Mouse (Mus musculus): ENCODE data around the gene Itsn2. TPM values are rescaled to one million over a fixed set of nuclear protein-coding genes. Genes with fewer than 3 reads are reported as not detected.
"Not testable (repeated sequence)": the region's sequence is repeated elsewhere in the genome, so short reads cannot be mapped to it uniquely, and the experiment has no call there.

Gene Itsn2
- total RNA-seq, 2 experiments from 2014 or later = 62.6 to 73.0 TPM

DNA sequence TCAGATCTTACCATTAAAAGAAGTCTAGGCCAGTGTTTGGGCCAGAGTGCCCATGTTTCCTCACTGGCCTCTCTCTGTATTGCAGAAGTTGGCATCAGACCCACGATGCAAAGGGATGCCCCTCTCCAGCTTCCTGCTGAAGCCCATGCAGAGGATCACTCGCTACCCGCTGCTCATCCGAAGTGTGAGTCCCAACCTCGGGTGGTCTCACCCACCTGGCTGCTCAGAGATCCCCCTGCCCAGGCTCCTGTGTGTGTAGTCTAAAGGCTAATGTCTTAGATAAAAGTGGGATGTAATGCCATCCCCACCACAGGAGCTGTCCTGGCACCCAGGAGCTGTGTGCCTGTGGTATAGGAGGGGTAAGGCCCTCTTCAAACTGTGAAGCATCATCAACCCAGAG lies 113.7 kb downstream of the Itsn2 start:
- peak in 1 of 2 experiments; percentile 2 for DNase-seq (ENCODE audit: low spot score in 2 of 2)
- intact Hi-C loops (cut with DNase I) = no loop called here

DNA sequence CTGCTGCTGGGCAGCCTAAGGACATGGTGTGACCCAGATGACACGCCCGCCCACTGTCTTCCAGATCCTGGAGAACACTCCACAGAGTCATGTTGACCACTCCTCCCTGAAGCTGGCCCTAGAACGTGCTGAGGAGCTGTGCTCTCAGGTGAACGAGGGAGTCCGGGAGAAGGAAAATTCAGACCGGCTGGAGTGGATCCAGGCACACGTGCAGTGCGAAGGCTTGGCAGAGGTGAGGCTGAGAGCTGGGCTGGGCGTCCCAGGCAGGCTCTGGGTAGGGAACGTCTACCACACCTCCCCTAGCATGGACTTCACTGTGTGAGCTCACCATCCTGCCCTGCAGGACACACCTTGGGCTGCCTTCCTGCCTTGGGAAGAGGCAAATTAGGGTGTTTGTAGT lies 114.5 kb downstream of the Itsn2 start:
- DNase-seq (ENCODE audit: low spot score in 2 of 2) = peak in 1 of 2 experiments; percentile 1
- intact Hi-C loops (cut with DNase I) = no loop called here

DNA sequence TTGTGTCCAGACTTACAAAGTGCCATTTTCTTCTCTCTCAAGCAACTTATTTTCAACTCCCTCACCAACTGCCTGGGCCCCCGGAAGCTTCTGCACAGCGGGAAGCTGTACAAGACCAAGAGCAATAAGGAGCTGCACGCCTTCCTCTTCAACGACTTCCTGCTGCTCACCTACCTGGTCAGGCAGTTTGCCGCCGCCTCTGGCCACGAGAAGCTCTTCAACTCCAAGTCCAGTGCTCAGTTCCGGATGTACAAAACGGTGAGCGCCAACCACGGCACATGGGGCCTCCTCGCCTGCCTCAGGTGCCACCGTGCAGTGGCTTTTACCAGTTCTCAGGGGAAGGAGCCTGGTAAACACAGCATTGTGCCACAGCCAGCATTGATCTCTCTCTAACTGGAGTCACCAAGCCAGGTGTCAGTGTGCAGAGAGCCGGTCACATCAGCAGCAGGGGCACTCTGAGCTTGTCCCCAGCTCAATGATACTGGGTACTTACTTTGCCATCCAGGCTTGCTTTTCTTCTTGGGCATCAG lies 115.1 kb downstream of the Itsn2 start:
- intact Hi-C loops (cut with DNase I) = no loop called here
- peak in 1 of 2 experiments; percentile 2 for DNase-seq (ENCODE audit: low spot score in 2 of 2)

DNA sequence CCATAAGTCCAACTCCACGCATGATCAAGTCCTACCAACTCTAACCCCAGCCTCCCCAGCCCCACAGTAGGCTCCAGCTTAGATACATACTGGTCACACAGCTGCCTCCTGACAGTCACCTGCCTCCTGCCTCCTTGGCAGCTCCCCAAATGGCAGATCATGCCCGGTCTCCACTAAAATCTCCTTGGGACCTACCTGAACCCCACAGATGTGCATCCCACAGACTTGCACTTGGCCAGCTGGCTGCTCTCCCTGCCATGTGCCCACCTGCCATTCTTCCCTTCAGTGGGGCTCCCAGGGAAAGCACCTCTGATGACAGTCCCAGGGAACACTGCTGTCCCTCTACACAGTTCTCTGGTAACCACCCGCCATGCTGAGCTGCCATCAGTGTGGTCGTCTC lies 115.9 kb downstream of the Itsn2 start:
- DNase-seq (ENCODE audit: low spot score in 2 of 2) = peak in 1 of 2 experiments; percentile 2
- intact Hi-C loops (cut with DNase I) = no loop called here

DNA sequence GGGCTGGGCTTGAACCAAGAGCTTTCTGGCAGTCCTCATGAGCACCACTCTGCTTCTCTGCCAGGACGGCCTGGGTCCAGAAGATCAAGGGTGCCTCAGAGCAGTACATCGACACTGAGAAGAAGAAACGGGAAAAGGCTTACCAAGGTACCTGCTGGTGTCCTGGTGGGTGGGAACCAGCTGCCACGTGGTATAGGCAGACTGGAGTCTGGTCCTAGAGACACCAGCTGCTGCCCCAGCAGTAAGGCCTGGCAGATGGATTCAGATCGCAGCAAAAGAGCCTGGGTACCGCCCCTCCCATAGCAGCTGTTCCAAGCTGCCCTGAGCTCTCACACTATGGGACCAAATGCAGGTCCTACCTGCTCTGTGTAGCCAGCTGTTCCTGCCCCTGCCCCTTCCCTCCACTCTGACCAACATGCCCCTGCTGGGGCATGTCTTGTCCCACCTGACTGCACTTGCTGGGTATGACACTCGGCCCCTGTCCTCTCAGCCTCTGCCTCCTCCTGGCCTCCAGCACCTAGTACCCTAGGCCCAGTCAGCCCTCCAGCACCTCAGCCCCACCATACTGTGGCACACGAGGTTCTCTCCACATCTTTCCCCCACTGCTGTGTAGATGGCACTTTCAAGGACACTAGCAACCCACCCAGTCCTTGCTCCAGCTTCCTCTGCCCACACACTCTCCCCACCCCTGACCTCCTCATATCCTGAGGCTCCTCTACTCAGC lies 116.6 kb downstream of the Itsn2 start:
- intact Hi-C loops (cut with DNase I) = no loop called here
- no peak for DNase-seq (ENCODE audit: low spot score in 2 of 2)

DNA sequence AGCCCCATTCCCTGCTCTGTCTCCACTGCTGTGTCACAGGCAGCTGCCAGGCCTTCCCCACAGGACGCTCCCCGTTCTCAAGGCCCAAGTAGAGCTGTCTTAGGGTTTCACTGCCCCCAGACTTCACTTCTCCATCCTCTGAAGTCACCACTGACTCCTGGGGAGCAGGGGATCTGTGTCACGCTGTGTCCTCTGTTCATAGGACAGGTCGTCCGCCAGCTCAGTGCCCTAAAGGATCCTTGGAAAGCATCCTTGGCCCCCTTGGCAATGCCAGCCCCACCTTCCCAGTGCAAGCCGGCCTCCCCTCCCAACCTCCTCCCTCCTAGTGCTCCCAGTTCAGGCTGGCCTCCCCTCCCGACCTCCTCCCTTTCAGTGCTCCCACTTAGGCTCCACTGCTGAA lies 117.5 kb downstream of the Itsn2 start:
- intact Hi-C loops (cut with DNase I) = no loop called here
- no peak for DNase-seq (ENCODE audit: low spot score in 2 of 2)

DNA sequence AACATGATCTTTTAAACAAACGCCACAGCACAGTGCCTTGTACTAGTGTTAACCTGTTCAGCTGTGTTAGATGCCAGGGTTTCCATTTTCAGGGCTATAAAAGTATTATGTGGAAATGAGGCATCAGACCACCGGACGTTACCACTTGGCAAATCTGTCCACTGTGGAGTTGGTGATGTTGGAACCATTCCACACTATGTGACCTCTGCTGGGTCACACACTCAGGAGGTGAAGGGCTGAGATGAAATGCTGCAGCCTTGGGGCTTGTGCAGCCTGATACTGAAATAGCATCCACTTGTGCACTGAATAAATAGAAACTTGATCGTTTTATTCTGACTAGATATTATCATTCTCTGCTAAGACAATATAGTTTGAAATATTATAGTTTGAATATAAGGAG lies 120.9 kb downstream of the Itsn2 start:
- intact Hi-C loops (cut with DNase I) = no loop called here
- DNase-seq (ENCODE audit: low spot score in 2 of 2) = no peak

DNA sequence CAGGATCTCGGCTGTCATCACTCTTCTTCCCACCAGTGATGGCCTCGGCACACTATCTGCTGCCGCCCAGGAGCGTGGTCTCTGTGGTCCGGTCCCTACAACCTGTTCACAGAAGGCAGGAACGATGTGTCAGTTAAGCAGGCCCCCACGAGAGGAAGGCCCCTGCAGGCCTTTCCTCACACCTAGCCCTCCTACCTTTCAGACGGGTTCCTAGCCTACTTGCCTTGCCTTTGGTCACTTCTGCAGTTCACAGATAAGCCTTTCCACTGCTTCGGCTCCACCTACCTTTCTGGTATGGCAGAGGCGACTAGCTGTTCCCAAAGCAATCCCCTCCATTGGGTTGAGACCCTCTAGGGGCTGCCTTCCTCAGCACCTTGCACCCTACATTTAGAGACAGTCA lies 123.2 kb downstream of the Itsn2 start:
- intact Hi-C loops (cut with DNase I) = no loop called here
- DNase-seq (ENCODE audit: low spot score in 2 of 2) = no peak

DNA sequence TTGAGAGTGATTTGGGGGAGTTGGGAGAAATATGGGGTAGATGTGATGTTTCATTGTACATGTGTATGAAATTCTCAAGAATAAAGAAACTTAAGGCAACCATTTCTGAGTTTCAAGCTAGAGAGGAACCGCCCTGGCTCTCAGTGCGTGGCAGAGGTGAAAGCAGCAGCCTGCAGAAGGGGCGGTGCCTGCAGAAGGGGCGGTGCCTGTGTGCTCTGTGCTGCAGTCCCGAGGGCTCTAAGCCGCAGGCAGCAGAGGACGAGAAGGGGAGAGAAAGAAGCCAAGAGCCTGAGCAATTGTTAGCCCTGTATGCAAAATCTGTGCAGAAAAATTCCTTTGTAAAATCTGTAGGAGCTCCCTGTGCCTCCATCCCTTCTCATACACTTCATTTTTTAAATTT lies 125.0 kb downstream of the Itsn2 start:
- no peak for DNase-seq (ENCODE audit: low spot score in 2 of 2)
- intact Hi-C loops (cut with DNase I) = no loop called here

DNA sequence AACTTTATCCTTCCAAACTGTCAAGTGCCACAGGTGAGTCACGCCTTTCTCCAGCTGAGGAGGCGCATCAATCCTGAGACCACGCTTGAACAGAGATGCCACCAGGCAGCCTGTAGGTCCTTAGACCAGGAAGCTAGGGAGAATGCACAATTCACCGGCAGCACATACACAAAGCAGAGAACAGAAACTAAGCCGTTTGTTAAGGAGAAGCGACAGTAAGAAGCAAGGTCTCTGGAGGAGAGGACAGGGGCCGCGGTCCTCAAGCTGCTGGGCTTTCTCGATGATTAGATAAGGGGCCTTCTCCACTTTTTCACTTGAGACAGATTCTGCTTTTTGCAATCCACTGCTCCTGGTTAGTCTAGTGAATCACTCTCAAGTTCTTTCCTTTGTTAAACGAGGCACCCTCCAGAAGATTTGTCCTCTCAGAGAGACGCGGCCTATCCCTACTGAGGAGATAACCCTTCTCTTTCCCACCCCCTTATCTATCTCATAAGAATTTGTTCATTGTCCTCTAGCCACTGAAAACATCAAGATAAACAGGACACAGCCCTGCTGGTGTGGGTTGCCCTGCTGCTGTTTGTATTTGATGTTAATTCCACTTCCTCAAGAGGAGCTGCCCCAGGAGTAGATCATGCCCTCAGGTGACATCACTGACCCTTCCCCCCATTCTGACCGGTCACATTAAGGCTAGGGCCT lies 126.8 kb downstream of the Itsn2 start:
- intact Hi-C loops (cut with DNase I) = no loop called here
- DNase-seq (ENCODE audit: low spot score in 2 of 2) = no peak

DNA sequence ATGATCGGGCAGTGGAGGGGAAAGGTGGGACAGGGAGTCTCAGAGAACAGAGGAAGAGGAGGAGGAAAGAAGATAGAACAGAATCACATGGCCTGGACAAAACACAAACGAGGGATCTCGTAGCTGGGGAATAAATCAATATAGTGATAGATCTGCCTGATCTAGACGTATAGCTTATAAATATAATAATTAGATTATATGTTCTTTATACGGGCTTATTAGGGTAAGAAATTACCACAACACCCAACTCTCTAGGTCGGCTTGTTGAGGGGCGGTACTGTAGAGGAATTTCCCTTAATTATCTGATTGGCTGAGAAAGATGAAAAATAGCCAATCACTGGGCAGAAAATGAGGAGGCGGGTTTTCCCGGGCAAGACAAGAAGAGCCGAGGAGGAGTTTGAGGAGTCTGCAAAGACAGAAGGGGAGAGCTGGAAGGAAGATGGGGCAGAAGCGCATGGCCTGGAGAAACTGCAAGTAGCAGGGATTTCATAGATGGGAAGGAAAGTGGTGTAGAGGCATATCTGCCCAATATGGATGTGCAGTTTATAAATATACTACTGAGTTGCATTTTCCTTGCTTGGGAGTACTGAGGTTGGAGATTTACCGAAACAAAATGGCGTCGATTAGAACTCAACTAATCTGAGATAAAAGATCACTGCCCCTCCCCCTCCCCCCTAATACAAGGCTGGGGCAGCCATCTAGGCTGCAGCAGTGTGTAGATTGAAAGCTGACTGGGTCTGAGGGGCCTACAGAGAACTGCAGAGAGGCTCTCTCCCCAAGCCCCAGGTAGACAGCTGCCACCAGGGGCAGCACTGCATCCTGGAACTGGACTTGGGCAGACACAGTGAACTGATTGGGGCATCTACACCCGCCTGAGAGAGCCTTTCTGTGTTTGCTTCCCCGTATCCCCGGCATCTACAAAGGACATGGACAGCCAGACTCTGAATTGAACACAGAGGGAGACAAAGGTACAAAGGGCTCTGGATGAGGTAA lies 127.6 kb downstream of the Itsn2 start:
- DNase-seq (ENCODE audit: low spot score in 2 of 2) = no peak
- intact Hi-C loops (cut with DNase I) = no loop called here

DNA sequence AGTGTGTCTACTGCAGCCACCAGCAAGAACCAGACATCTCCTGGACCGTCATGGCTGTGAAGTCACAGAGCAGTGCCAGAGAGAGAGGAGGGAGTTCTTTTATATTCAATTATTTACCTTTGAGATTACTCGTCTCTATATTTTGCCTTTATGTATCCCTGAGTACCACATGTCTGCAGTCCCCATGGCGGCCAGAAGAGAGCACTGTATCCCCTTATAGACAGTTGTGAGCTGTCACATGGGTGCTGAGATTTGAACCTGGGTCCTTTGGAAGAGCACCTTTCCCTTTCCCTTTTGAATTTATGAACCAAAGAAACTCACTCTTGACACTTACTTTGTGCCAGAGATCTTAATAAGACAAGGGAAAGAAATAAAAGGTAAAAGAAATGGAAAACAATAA lies 136.7 kb downstream of the Itsn2 start:
- intact Hi-C loops (cut with DNase I) = no loop called here
- no peak for DNase-seq (ENCODE audit: low spot score in 2 of 2)

DNA sequence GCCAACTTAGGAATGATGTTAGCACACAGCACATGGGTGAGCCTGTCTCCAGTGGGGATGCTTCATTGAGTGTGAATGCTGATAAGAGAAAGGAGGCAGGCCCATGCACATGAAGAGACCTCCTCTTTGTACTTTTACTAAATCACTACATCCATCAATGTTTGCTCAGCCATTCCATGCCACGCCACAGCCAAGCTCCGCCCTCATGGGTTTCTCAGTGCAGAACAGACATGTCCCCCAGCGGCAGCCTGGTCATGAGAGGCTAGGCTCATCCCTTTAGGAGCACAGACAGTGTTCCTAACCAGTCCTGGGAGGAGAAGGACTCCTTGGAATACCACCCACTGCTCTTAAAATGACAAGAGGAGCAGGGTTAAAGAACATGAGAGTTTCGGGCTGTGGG lies 139.2 kb downstream of the Itsn2 start:
- no peak for DNase-seq (ENCODE audit: low spot score in 2 of 2)
- intact Hi-C loops (cut with DNase I) = no loop called here

DNA sequence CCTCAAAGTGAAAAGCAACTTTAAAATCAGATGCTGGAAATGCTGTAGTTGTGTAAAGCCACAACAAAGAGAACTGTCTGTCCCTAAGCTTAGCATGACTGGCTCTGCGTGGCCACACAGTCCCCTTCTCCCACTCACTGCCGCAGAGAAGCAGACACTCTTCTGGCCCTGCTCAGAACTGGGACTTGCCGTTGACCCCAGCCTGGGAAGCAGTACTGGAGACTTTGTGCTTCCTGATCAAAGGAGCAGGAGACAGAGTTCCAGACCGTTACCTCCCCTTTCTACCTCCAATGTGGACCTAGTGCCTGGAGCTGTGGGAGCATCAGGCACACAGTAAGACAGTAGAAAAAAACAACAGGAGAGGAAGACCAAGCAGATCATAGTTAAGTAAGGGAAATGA lies 139.9 kb downstream of the Itsn2 start:
- DNase-seq (ENCODE audit: low spot score in 2 of 2) = no peak
- intact Hi-C loops (cut with DNase I) = no loop called here

DNA sequence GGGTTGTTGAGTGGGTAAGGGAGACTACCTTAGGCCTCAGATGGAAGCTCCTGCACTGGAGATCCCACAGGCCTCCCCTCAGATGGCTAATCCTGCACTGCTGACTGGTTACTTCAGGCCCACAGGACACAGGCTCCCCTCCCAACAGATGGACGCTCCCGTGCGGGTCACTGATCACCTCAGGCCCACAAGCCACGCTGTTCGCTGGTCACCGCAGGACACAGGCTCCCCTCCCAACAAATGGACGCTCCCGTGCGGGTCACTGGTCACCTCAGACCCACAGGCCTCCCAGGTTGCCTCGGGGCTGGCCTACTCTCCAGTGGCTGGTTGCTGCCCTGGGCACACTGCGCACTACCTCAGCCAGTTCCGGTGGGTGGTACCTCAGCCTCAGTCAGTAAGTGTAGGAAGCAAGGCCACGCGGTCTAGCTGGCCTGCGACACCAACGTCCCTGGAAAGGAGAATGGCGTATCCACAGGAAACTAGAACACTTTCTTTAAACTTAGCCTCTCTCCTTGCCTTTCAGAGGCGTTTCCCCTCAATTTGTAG lies 145.7 kb downstream of the Itsn2 start, which contains the start of gene Fam228a:
Gene Fam228a (minus strand): TSS at position 400 of the 546 bp plus-strand sequence.
- intact Hi-C loops (cut with DNase I) = no loop called here
- no peak for DNase-seq (ENCODE audit: low spot score in 2 of 2)

DNA sequence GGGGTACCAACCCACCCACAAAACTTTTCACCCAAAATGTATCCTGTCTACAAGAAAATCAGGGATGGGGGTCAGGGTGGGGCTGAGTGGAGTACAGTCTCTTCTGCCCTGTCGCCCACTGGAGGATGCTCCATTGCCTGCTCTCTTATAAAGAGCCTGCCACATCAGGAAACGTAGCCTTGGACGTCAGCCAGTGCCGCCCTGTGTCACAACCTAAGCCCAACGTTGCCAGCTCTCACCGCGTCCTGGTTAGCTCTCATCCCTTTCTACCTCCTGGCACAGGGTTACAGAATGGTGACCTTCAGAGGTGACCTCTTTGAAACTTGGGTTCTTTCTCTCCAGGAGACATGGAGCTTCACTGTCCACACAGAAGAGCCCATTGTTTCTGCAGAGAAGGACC lies 148.4 kb downstream of the Itsn2 start:
- no peak for DNase-seq (ENCODE audit: low spot score in 2 of 2)
- intact Hi-C loops (cut with DNase I) = no loop called here

DNA sequence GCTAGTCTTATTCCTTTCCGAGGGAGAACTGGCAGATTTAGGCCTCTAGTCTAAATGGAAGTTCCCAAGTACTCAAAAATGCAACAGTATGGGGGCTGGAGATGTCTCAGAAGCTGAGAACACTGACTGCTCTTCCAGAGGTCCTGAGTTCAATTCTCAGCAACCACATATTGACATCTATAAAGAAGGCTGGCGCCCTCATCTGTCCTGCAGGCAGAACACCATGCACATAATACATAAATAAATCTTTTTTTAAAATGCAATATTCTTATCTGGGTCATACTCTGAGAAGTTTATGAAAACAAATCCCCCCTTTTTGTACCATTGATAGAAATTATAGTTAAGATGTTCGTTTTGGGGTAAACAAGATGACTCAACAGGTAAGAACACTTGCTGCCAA lies 149.7 kb downstream of the Itsn2 start:
- intact Hi-C loops (cut with DNase I) = no loop called here
- no peak for DNase-seq (ENCODE audit: low spot score in 2 of 2)

DNA sequence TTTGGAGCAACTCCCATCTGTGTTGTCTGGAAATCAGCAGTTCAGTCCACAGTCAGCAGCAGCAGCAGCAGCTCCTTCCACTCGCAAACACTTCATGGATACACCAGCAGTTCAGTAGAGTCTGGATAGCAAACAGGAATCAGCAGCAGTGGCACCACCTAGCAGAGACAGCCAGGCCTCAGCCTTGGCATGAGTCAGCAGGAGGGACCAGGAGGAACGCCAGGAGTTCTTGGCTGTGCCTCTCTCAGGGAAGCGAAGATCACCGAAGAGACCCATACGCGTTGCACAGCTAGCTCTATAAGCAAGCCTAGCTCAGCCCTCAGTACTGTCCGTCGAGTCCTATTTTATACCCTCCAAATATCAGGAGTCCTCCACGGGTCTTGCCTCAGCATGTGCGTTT lies 152.0 kb downstream of the Itsn2 start:
- DNase-seq (ENCODE audit: low spot score in 2 of 2) = peak in 1 of 2 experiments; percentile 10
- intact Hi-C loops (cut with DNase I) = no loop called here

DNA sequence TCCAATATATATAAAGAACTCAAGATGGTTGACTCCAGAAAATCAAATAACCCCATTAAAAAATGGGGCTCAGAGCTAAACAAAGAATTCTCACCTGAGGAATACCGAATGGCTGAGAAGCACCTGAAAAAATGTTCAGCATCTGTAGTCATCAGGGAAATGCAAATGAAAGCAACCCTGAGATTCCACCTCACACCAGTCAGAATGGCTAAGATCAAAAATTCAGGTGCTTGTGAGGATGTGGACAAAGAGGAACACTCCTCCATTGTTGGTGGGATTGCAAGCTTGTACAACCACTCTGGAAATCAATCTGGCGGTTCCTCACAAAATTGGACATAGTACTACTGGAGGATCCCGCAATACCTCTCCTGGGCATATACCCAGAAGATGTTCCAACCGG lies 162.0 kb downstream of the Itsn2 start:
- intact Hi-C loops (cut with DNase I); DNase-seq (ENCODE audit: low spot score in 2 of 2): not testable (repeated sequence)

DNA sequence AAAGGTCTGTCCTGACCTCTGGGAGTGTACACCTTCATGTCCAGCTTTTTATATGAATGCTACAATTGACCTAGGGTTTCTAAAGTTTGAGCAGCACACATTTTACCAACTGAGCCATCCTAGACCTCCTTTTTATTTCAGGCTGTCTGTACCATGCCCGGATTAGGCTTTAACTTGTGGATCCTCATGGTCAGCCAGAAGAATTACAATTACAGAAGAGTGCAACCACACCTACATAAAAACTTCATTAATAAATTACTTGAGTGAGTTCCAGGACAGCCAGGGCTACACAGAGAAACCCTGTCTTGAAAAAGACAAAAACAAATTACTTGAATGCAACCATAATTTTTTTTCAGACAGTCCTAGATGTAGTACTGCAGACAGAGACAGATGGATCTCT lies 164.6 kb downstream of the Itsn2 start:
- no peak for DNase-seq (ENCODE audit: low spot score in 2 of 2)
- intact Hi-C loops (cut with DNase I) = no loop called here

All from left cerebral cortex, postnatal 36 days (tissue).